Mouse (Mus musculus) urinary bladder, adult 18-20 months (tissue): Measurements from ENCODE around the gene Ston2.
"Not testable (repeated sequence)": the region's sequence is repeated elsewhere in the genome, so short reads cannot be mapped to it uniquely, and the experiment has no call there.

Source experiments
- DNase-seq, 2 experiments: peaks; one replicate each; pipeline ENCODE4 v3.0.0; 2022; ENCODE audit warnings: low spot score in 2 of 2, mixed read lengths in 2 of 2

The Ston2 gene

GRCm38 (mm10) chr12:91789801-91790200 lies 1.6 kb upstream of the Ston2 start:
- peak; percentile 25 to 52 for DNase-seq

DNA sequence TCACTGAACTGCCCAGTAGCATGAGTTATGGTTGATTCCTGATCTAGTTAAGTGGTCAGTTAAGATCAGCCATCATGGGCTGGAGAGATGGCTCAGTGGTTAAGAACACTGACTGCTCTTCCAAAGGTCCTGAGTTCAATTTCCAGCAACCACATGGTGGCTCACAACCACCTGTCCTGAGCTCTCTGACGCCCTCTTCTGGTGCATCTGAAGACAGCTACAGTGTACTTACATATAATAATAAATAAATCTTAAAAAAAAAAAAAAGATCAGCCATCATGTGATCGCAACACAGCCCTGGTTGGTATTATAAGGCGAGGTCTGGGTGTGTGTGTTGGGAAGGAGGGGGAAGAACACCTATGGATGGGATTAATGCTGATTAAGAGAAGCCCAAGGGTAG lies 259 bp upstream of the Ston2 start:
- DNase-seq = not testable (repeated sequence)

DNA sequence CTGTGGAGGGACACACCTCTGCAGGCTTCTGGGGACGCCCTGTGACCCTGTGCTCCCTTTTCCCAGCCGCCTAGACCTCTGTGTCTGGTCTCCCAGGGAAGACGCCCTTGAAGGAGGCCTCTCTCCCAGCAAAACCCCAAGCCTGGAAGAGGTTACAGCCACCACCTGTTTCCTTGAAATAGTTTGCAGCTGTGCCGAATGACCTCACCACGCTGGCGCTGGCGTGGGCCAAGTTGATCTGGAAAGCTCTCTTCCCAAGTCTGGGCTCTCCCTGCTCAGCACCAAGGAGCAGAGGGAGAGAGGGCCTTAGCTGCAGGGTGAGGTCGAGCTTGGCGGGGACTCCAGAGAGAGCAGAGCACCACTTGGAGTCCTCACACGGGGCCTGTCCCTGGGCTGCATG lies 1.8 kb downstream of the Ston2 start:
- peak; percentile 21 to 80 for DNase-seq

GRCm38 (mm10) chr12:91781432-91781831 lies 6.8 kb downstream of the Ston2 start:
- DNase-seq = no peak

DNA sequence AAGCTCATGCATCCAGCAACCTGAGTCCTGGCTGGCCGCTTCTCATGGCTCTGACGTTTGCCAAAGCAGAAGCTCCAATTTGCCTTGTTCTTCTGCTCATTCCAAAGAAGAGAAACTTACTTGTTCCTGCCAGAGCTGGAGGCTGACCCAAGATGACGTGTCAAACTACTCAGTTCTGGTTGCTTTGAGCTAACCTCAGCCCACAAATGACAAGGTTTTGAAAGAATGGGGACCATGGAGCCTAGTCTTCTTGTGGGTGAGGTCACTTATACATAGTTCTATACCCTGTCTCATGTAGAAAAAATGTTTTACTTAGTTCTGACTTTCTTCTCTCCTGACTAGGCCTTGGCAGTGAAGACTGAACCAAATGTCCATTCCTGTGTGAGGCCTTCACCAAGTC lies 7.7 kb downstream of the Ston2 start:
- DNase-seq = no peak

- peak; percentile 65 to 80 for DNase-seq
Measured at GRCm38 (mm10) chr12:91779004-91779365, 9.2 kb downstream of the Ston2 start.

DNA sequence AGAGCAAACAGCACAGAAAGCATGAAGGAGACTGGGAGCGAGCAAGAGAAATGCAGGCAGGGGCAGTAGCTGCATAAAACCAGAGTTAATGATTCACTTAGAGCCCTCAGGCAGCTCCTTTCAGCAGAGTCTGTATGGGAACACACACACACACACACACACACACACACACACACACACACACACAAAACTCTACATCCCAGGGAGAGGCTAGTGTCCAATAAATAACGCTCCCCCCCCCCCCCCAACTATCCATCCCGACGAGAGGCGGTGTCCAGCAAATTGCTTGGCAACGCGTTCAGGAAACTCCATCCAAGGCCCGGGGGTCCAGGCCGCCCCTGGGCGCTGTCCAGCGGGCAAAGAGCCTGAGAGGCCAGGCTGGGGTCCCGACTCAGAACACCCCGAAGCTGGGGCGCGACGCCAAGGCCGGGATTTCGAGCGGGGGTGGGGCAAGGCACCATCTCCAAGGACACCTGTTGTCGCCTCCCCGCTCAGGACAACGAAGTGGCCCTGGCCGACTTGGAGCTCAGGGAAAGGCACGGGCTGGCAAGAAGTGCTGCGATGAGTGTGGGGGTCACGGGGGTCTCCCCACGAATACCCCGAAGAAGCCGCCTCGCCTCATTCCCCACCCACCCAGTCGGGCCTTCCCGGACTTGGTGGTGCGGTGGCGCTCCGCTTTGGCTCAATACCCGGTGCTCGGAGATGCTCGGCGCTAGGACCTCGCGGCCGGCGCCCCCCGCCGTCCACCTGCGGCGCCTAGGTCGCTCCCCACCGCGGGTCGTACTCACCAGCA lies 9.8 kb downstream of the Ston2 start:
- DNase-seq = peak in 1 of 2 experiments; percentile 65

- no peak for DNase-seq
Measured at GRCm38 (mm10) chr12:91776342-91776741, 11.8 kb downstream of the Ston2 start.

DNA sequence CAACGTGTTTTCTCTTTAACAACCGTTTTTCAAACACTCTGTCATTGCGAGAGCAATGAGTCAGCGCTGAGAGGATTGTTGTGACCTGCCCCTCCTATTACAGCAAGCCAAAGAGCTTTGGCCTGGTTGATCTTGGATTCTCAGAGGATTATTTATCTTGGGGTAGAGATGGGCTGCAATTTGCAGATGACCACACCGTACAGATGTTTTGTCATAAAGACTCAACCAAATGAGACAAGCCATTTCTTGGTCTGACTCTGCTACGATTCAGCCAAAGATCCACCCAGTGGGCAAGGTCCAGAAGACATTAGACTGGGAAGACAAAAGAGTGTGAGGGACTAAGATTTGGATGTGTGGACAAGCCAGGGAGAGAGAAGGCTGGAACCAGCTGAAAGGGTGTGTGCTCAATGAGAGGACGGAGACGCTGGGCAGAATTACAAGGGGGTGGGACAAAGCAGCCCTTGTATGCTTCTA lies 13.3 kb downstream of the Ston2 start:
- peak in 1 of 2 experiments; percentile 54 for DNase-seq

DNA sequence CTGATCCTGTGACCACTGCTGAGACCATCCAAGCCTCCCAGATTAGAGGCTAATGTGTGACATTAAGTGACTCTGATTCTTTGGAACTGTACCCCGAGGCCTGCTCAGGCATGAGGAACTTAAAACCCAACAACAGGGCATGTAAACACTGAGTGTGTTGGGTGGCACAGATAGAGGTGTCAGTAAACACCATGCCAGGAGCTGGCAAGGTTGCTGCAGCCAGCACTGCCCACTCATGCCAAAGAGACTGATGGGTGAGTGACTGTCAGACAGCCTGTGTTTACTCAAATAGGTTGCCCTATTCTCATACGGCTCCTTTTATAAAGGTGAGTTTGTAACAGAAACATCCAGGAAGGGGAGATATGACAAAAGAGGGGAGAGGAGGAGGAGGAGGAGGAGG lies 19.3 kb downstream of the Ston2 start:
- no peak for DNase-seq

DNA sequence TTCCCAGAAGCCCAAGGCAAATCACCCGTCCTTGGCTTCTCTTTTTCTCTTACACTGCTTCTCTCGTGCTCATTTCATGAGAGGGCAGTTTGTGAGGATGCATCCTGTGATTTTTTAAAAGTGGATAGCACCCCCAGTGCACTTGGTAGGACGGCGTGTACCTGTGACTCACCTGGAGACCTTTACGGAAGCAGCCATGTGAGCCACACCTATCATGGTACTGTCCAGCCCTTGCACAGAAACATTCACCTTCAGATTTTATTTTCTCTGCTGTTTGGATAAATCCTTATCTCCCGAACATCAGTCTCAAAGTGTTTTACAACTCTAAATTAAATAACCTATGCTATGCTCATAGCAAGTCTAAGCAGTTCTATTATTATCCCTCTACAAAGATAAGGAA lies 20.0 kb downstream of the Ston2 start:
- DNase-seq = no peak

- DNase-seq = no peak
Measured at GRCm38 (mm10) chr12:91766338-91767107, 21.7 kb downstream of the Ston2 start.

DNA sequence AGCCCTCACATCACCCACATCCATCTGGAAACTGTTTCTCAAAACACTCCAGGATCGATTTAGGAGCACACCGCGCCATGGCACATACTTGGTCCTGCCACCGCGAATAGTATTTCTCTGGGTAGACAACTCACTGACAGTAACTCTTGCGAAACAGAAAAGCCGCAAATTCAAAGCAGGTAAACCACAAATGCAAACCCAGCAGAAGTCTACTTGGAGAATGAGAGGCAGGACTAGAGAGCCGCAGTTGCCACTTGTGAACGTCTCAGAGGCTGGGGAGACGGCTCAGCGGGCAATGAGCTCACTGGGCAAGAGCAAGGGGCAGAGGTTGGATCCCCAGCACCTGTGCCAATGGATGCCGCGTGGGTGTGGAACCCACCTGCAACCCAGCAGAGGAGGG lies 22.7 kb downstream of the Ston2 start:
- no peak for DNase-seq

DNA sequence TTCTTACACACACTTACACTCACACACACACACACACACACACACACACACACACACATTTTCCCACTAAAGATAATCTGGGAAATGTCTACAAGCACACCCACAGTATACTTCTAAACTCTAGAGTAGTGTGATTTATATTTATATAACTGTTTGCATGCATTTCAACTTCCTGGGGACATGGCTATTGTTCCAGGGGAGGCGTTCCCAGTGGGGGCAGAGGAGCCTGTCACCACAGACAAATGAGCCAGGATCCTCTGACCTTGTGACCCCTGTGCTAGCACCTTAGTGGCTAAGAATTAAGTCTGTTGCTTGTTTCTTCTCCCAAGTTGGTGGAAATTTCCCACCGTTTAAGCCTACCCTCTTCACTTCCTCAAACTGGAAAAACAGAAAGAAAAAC lies 23.1 kb downstream of the Ston2 start:
- no peak for DNase-seq

- DNase-seq = no peak
Measured at GRCm38 (mm10) chr12:91764471-91764870, 23.7 kb downstream of the Ston2 start.

DNA sequence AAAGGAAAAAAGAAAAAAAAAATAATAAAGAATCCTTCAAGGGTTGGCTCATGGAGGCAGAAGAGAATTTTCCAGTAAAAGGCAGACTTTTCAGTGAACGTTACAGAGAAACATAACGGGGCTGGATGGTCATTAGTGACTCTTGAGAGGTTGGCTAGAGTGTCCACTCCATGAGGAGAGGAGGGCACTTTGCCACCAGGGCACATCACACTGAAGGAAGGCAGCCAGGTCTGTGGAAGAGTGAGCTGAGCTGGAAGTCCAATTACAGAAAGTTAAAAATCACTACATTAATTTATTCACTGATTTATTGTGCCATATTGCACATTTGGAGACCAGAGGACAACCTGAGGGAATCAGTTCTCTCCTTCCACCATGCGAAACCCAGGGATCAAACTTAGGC lies 28.4 kb downstream of the Ston2 start:
- DNase-seq = no peak

- no peak for DNase-seq
Measured at GRCm38 (mm10) chr12:91757854-91758562, 30.2 kb downstream of the Ston2 start.

- no peak for DNase-seq
Measured at GRCm38 (mm10) chr12:91756562-91757166, 31.5 kb downstream of the Ston2 start.

- no peak for DNase-seq
Measured at GRCm38 (mm10) chr12:91754606-91755005, 33.6 kb downstream of the Ston2 start.

DNA sequence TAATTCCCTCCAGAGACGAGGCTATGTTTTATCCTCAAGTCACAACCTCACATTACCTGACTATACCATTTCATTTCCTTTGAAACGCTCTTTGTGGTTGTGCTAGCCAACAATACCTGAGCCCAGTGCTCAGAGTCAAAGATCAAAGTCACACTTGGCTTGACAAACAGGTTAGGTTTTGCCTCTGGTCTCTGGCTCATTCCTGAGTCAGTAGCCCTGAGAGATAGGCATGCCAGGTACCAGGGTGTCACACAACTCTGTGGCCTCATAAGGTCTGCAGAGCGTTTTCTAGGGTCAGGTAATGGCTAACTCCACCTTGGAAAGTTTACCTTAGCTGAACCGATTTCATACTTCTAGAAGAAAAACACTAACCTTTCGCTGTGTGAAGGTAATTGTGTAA lies 35.5 kb downstream of the Ston2 start:
- no peak for DNase-seq

GRCm38 (mm10) chr12:91751893-91752597 lies 36.1 kb downstream of the Ston2 start:
- DNase-seq = no peak
